Mouse (Mus musculus) heart, embryonic 12.5 days (tissue): ENCODE data around the gene Trak2. TPM values are rescaled to one million over a fixed set of nuclear protein-coding genes. Genes with fewer than 3 reads are reported as not detected.
"Not testable (repeated sequence)": the region's sequence is repeated elsewhere in the genome, so short reads cannot be mapped to it uniquely, and the experiment has no call there.

Experiments used
- ATAC-seq: fragments of 200-750 bp; cut with Nextera tagmentation; 2 replicates; pipeline ENCODE4 v1.8.0; 2017; ENCODE audit warnings: moderate TSS enrichment, moderate library complexity; ENCODE audit not compliant: insufficient number of reproducible peaks, low FRiP score
- H3K27ac ChIP-seq: fragments of 300-500 bp; sonication (generic); 2 replicates; pipeline ENCODE4 v1.5.1; 2016; ENCODE audit warnings: mild to moderate bottlenecking, moderate library complexity; ENCODE audit not compliant: poor library complexity, severe bottlenecking
- H3K27me3 ChIP-seq: fragments of 300-500 bp; sonication (generic); replicated peaks from 2 replicates; pipeline ENCODE4 v1.6.1; 2016; ENCODE audit warnings: mild to moderate bottlenecking, moderate library complexity
- H3K36me3 ChIP-seq: fragments of 300-500 bp; sonication (generic); 2 replicates; pipeline ENCODE4 v1.6.1; 2016; ENCODE audit warnings: mild to moderate bottlenecking, moderate library complexity
- H3K4me1 ChIP-seq: fragments of 300-500 bp; sonication (generic); replicated peaks from 2 replicates; pipeline ENCODE4 v1.6.1; 2016; ENCODE audit warnings: mild to moderate bottlenecking
- H3K4me2 ChIP-seq: fragments of 300-500 bp; sonication (generic); 2 replicates; pipeline ENCODE4 v1.6.1; 2016; ENCODE audit warnings: mild to moderate bottlenecking, moderate library complexity
- H3K4me3 ChIP-seq: fragments of 300-500 bp; sonication (generic); 2 replicates; pipeline ENCODE4 v1.5.1; 2016; ENCODE audit warnings: mild to moderate bottlenecking
- H3K9ac ChIP-seq: fragments of 300-500 bp; sonication (generic); 2 replicates; pipeline ENCODE4 v1.6.1; 2016; ENCODE audit warnings: mild to moderate bottlenecking, moderate library complexity
- H3K9me3 ChIP-seq: fragments of 300-500 bp; sonication (generic); replicated peaks from 2 replicates; pipeline ENCODE4 v1.6.1; 2016; ENCODE audit warnings: mild to moderate bottlenecking, moderate library complexity
- WGBS: fragments of 180-500 bp; shearing (Covaris S2); methylation state at CpG from one replicate; pipeline ENCODE4 v1.1.7; 2016; 5-methylcytosine and 5-hydroxymethylcytosine counted together
- polyA plus RNA-seq: library from polyadenylated mRNA; unstranded; fragments of >200 nt; fragmentation: Nextera tagmentation; extraction: Ambion mirVana; gene quantifications from 2 replicates; pipeline ENCODE4 v1.2.1, GENCODE M21; 2016

The Trak2 gene
- polyA plus RNA-seq, 1 experiment from 2014 or later, result 44.7 TPM

GRCm38 (mm10) chr1:58885646-58886045, 87.6 kb downstream of the Trak2 start:
- Histone ChIP-seq H3K4me2 (no peak overlapping the region), H3K27ac (no peak overlapping the region), H3K4me3 (no peak overlapping the region), H3K4me1 (no peaks in the 10 kb centered on the region), H3K9me3 (no peaks in the 10 kb centered on the region), H3K9ac (no peak overlapping the region), H3K36me3 (no peaks in the 10 kb centered on the region), H3K27me3 (no peaks in the 10 kb centered on the region)
- ATAC-seq, result no peak
- WGBS, result 73% methylated on average over 4 of the region's 4 CpGs

- H3K27ac ChIP-seq, H3K4me2 ChIP-seq, H3K9me3 ChIP-seq, H3K36me3 ChIP-seq, H3K27me3 ChIP-seq, H3K4me1 ChIP-seq, H3K4me3 ChIP-seq, ATAC-seq, H3K9ac ChIP-seq: not testable (repeated sequence)
- 87% methylated on average over 9 of the region's 9 CpGs for WGBS
Measured at GRCm38 (mm10) chr1:58883279-58883678, 90.0 kb downstream of the Trak2 start.

- not testable (repeated sequence) for H3K27me3 ChIP-seq, H3K4me2 ChIP-seq, ATAC-seq, H3K36me3 ChIP-seq, H3K4me1 ChIP-seq, H3K9ac ChIP-seq, H3K27ac ChIP-seq, H3K4me3 ChIP-seq
- H3K9me3 ChIP-seq, result peaks cover 22% of the 10 kb centered on the region
- 89% methylated on average over 2 of the region's 2 CpGs for WGBS
Measured at GRCm38 (mm10) chr1:58879291-58879690, 93.9 kb downstream of the Trak2 start.

GRCm38 (mm10) chr1:58876500-58876899, 96.7 kb downstream of the Trak2 start:
- not testable (repeated sequence) for H3K27me3 ChIP-seq, H3K4me1 ChIP-seq, H3K36me3 ChIP-seq, H3K4me3 ChIP-seq, H3K4me2 ChIP-seq, ATAC-seq, H3K27ac ChIP-seq, H3K9ac ChIP-seq
- peaks cover 24% of the 10 kb centered on the region for H3K9me3 ChIP-seq
- 49% methylated on average over 4 of the region's 4 CpGs for WGBS

- H3K27ac ChIP-seq, H3K9ac ChIP-seq, H3K4me1 ChIP-seq, H3K4me2 ChIP-seq, H3K27me3 ChIP-seq, ATAC-seq, H3K4me3 ChIP-seq, H3K36me3 ChIP-seq: not testable (repeated sequence)
- H3K9me3 ChIP-seq, result peaks cover 11% of the 10 kb centered on the region; the same call in 1 of the 2 replicates
- 74% methylated on average over 3 of the region's 3 CpGs for WGBS
Measured at GRCm38 (mm10) chr1:58860586-58860985, 112.6 kb downstream of the Trak2 start.

GRCm38 (mm10) chr1:58859738-58860365, 113.4 kb downstream of the Trak2 start:
- H3K36me3 ChIP-seq, H3K4me3 ChIP-seq, H3K9ac ChIP-seq, H3K9me3 ChIP-seq, H3K4me1 ChIP-seq, ATAC-seq, H3K27me3 ChIP-seq, H3K4me2 ChIP-seq, H3K27ac ChIP-seq: not testable (repeated sequence)
- 63% methylated on average over 13 of the region's 13 CpGs for WGBS

- not testable (repeated sequence) for H3K27me3 ChIP-seq, H3K9ac ChIP-seq, H3K4me2 ChIP-seq, H3K36me3 ChIP-seq, H3K9me3 ChIP-seq, H3K4me1 ChIP-seq, H3K4me3 ChIP-seq, ATAC-seq, H3K27ac ChIP-seq
- WGBS, result 34% methylated on average over 4 of the region's 4 CpGs
Measured at GRCm38 (mm10) chr1:58859131-58859530, 114.1 kb downstream of the Trak2 start.

GRCm38 (mm10) chr1:58856811-58857210, 116.4 kb downstream of the Trak2 start:
- H3K4me1 ChIP-seq, H3K4me2 ChIP-seq, H3K36me3 ChIP-seq, H3K27me3 ChIP-seq, H3K4me3 ChIP-seq, ATAC-seq, H3K27ac ChIP-seq, H3K9me3 ChIP-seq, H3K9ac ChIP-seq: not testable (repeated sequence)
- 74% methylated on average over 3 of the region's 3 CpGs for WGBS

Other genes starting within 250 kb of the Trak2 start
- 20.3 and 22.2 TPM in 2 replicates for gene Casp8, start 178.1 kb downstream of the Trak2 start, polyA plus RNA-seq
- 23.1 and 25.5 TPM in 2 replicates for gene Stradb, start 92 bp upstream of the Trak2 start, polyA plus RNA-seq
- not detected in 2 replicates for gene C2cd6, start 121.5 kb upstream of the Trak2 start, polyA plus RNA-seq
- 17.6 and 22.2 TPM in 2 replicates for gene Tmem237, start 147.0 kb upstream of the Trak2 start, polyA plus RNA-seq
- 0.29 and 0.35 TPM in 2 replicates for gene Mpp4, start 190.0 kb upstream of the Trak2 start, polyA plus RNA-seq